Mouse (Mus musculus) olfactory bulb, adult 2 months (tissue): ENCODE measurements around the gene H3f3a.

Source experiments
- CTCF ChIP-seq: fragments of 200-500 bp; IDR thresholded peaks from 2 replicates; pipeline ENCODE4 v1.5.1; 2012; ENCODE audit warnings: low read depth, mild to moderate bottlenecking, low read length, moderate library complexity; ENCODE audit not compliant: insufficient read depth
- POLR2A ChIP-seq: fragments of 200-500 bp; IDR thresholded peaks from 2 replicates; pipeline ENCODE4 v1.6.1; 2012; ENCODE audit warnings: mild to moderate bottlenecking, low read depth, low read length, moderate library complexity; ENCODE audit not compliant: insufficient read depth

DNA sequence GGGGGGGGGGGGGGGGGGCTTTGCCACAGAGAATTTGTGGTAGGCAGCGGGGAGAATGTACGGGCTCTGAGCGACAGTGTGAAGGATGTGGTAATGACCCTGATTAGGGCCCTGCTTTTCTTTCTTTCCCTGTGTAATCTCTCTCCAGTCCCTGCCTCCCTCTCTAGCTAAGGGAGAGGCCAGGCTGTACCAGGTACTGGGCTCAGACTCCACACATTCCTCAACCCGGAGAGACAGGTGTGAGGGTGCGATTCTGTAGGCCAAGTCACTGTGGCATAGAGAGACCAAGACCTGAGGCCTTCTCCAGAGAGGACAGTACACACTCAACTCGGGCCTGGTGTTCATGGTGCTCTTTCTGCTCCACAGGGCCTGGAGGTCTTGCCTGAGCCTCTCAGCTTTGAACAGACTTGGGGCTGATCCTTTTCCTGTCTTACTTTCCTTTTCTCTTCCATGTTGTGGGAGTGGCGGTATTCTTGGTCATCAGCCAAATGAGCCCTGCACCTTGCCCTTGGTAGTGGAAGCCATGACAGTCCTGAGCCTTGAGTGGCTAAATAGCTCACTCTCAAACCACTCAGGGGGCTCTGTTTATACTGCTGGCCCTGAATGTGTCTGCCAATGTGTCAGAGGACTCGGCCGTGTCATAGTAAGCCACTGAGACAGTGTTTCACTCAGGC, 30.7 kb downstream of the H3f3a start:
- no peak for TF ChIP-seq CTCF
- TF ChIP-seq POLR2A, result no peak
